Mouse (Mus musculus): ENCODE data around the gene Lmo2.

DNA sequence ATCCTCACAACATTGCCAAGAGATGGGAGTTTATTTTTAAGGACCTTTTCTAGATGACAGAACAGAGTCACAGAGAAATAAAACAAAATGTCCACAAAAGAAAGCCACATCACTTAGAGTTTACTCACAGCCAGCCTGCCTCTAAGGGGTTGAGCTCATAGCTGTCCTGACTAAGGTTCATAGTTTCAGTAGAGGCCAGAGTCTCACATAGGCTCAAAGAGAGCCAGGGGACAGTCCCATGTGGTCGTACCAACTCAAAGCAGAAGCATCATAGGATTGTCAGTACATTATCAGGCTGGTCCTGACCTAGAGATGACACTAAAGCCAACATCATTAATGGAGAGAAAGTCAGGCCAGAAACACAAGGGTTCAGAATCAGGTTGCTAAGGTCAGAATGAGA is 19.2 kb upstream of the Lmo2 start:
- TF ChIP-seq EP300 (IDR thresholded peaks at IDR 0.05; ENCODE audit: low read depth) (no peak), CTCF (IDR thresholded peaks at IDR 0.05; ENCODE audit: low read depth) (no peak)

All from liver, embryonic 14.5 days (tissue).